In genomic region chr9:37401802-37402201, GRCm38 (mm10) we compare ENCODE assay signal across 9 mouse cellular contexts. TPM values are rescaled to one million over a fixed set of nuclear protein-coding genes. Genes with fewer than 3 reads are reported as not detected.
DNase-seq lines count a peak whose midpoint lies in the region; ATAC-seq lines count a peak whose summit lies in the region.
"Had no signal": no experiment of that assay in that cellular context is flagged by ENCODE, and none has a peak within 500 bp of the region (broad histone marks: within the 10 kb centered on the region; RNA-seq: fewer than 3 reads in every experiment).

Gene Robo4 (plus strand): TSS chr9:37401897.

- peak within 1 kb of the TSS; percentile 14; the same call in 1 of the 2 replicates for H3K4me3 ChIP-seq in embryonic facial prominence, embryonic 14.5 days (ENCODE audit: low read depth, low read length)
- peak within 1 kb of the TSS; percentile 7; the same call in 1 of the 2 replicates for H3K4me3 ChIP-seq in hindbrain, embryonic 16.5 days (ENCODE audit: low read length)
- H3K4me3 ChIP-seq: erythroblast, embryonic 14.5 days had no signal

- 23% methylated on average over 7 of the region's 7 CpGs for WGBS in embryonic facial prominence, embryonic 14.5 days
- 18% methylated on average over 7 of the region's 7 CpGs for WGBS in hindbrain, embryonic 16.5 days

- peak; percentile 22 for DNase-seq in embryo, embryonic 10.5 days (ENCODE audit: low spot score)
- DNase-seq in embryo, embryonic 11 days, result no peak
- peak; percentile 17 for DNase-seq in embryonic facial prominence, embryonic 14.5 days (ENCODE audit: low spot score)
- DNase-seq in lung, adult 18-20 months, result peak; percentile 57 to 73
- DNase-seq in cerebellum, adult 18-20 months, result no peak
- DNase-seq in thymus, postnatal 4 days, result no peak

- H3K27me3 ChIP-seq in embryonic facial prominence, embryonic 14.5 days (replicated peaks; ENCODE audit: control insufficient read depth, insufficient read depth, low read length), result no peaks in the 10 kb centered on the region
- H3K27me3 ChIP-seq in hindbrain, embryonic 16.5 days (replicated peaks; ENCODE audit: control insufficient read depth, insufficient read depth, low read length), result no peaks in the 10 kb centered on the region

- H3K9ac ChIP-seq in embryonic facial prominence, embryonic 14.5 days (ENCODE audit: low read depth, low read length), result peak within 1 kb of the TSS; percentile 25; the same call in 1 of the 2 replicates
- H3K9ac ChIP-seq in hindbrain, embryonic 16.5 days (ENCODE audit: low read depth, low read length), result no peak within 1 kb of the TSS

- H3K27ac ChIP-seq in embryonic facial prominence, embryonic 14.5 days (replicated peaks; ENCODE audit: low read depth, low read length), result no peak within 1 kb of the TSS
- H3K27ac ChIP-seq in hindbrain, embryonic 16.5 days (ENCODE audit: low read depth, low read length), result no peak within 1 kb of the TSS

- H3K4me1 ChIP-seq in embryonic facial prominence, embryonic 14.5 days (ENCODE audit: control insufficient read depth, insufficient read depth, low read length), result no peaks in the 10 kb centered on the region
- no peaks in the 10 kb centered on the region for H3K4me1 ChIP-seq in hindbrain, embryonic 16.5 days (ENCODE audit: control insufficient read depth, insufficient read depth, low read depth, low read length)

- H3K36me3 ChIP-seq in embryonic facial prominence, embryonic 14.5 days (ENCODE audit: control insufficient read depth, insufficient read depth, low read length), result no peaks in the 10 kb centered on the region
- no peaks in the 10 kb centered on the region for H3K36me3 ChIP-seq in hindbrain, embryonic 16.5 days (ENCODE audit: control insufficient read depth, insufficient read depth, low read length)

- ATAC-seq in embryonic facial prominence, embryonic 14.5 days (ENCODE audit: low read depth), result no peak
- ATAC-seq in hindbrain, embryonic 16.5 days, result no peak
- no peak for ATAC-seq in megakaryocyte-erythroid progenitor cell, adult 5-6 weeks (replicated peaks; ENCODE audit: low FRiP score, low TSS enrichment, poor library complexity, severe bottlenecking)

- no peak within 1 kb of the TSS for H3K4me2 ChIP-seq in embryonic facial prominence, embryonic 14.5 days (ENCODE audit: low read depth, low read length)
- H3K4me2 ChIP-seq in hindbrain, embryonic 16.5 days (ENCODE audit: low read length), result no peak within 1 kb of the TSS

- H3K9me3 ChIP-seq in embryonic facial prominence, embryonic 14.5 days (ENCODE audit: control insufficient read depth, low read length), result no peaks in the 10 kb centered on the region
- H3K9me3 ChIP-seq in hindbrain, embryonic 16.5 days (ENCODE audit: control insufficient read depth, low read length), result no peaks in the 10 kb centered on the region

RNA-seq across cellular contexts. Expression of gene Robo4, which starts in this region (rescaled TPM):
- 10.8 and 12.4 TPM in 2 replicates for polyA plus RNA-seq in embryonic facial prominence, embryonic 14.5 days (2014; fragmentation: Nextera tagmentation; extraction: Ambion mirVana)
- 5.5 and 8.6 TPM in 2 replicates for polyA plus RNA-seq in hindbrain, embryonic 16.5 days (2015; fragmentation: Nextera tagmentation; extraction: Ambion mirVana)
- 0.33 TPM in 1 of 2 replicates, not detected in the other for total RNA-seq in megakaryocyte-erythroid progenitor cell, adult 5-6 weeks (2014; fragmentation: Nextera tagmentation)
- total RNA-seq in megakaryocyte-erythroid progenitor cell, adult 5-6 weeks (2017), result 0.61 TPM in 1 of 2 replicates, not detected in the other

Comparison
In these comparisons a context has a peak if more than half of its experiments do, and no peak if none do; other contexts are left out.
1. DNase-seq: peak in embryo, embryonic 10.5 days (single experiment), embryonic facial prominence, embryonic 14.5 days (single experiment) and lung, adult 18-20 months (2 of 2); none in embryo, embryonic 11 days (single experiment), cerebellum, adult 18-20 months (0 of 2) and thymus, postnatal 4 days (single experiment).